In genomic region chrX:141590242-141590641, GRCm38 (mm10) we compare ENCODE assay signal across 9 mouse cellular contexts.
DNase-seq lines count a peak whose midpoint lies in the region; ATAC-seq and TF ChIP-seq lines count a peak whose summit lies in the region.
"Had no signal": no experiment of that assay in that cellular context is flagged by ENCODE, and none has a peak within 500 bp of the region (broad histone marks: within the 10 kb centered on the region; RNA-seq: fewer than 3 reads in every experiment).

No protein-coding gene starts in this region.

- TF ChIP-seq CTCF in intestine, postnatal 0 days (IDR thresholded peaks at IDR 0.05; ENCODE audit: low read depth), result peak; percentile 64

- no peaks in the 10 kb centered on the region for H3K9me3 ChIP-seq in intestine, postnatal 0 days (ENCODE audit: control insufficient read depth)
- no peaks in the 10 kb centered on the region for H3K9me3 ChIP-seq in intestine, embryonic 15.5 days
- H3K9me3 ChIP-seq in neural tube, embryonic 15.5 days (replicated peaks), result no peaks in the 10 kb centered on the region
- H3K9me3 ChIP-seq: neural tube, embryonic 13.5 days had no signal

- H3K9ac ChIP-seq in intestine, postnatal 0 days (ENCODE audit: low read depth, low read length), result no peak overlapping the region
- H3K9ac ChIP-seq in intestine, embryonic 15.5 days, result no peak overlapping the region
- no peak overlapping the region for H3K9ac ChIP-seq in neural tube, embryonic 15.5 days (replicated peaks)
- H3K9ac ChIP-seq: neural tube, embryonic 13.5 days had no signal

- no peak overlapping the region for H3K4me2 ChIP-seq in intestine, postnatal 0 days (replicated peaks; ENCODE audit: low read depth)
- H3K4me2 ChIP-seq in intestine, embryonic 15.5 days (replicated peaks), result no peak overlapping the region
- no peak overlapping the region for H3K4me2 ChIP-seq in neural tube, embryonic 15.5 days
- H3K4me2 ChIP-seq: neural tube, embryonic 13.5 days had no signal

- no peak overlapping the region for H3K4me3 ChIP-seq in intestine, postnatal 0 days (ENCODE audit: low read depth, low read length)
- no peak overlapping the region for H3K4me3 ChIP-seq in intestine, embryonic 15.5 days (replicated peaks)
- no peak overlapping the region for H3K4me3 ChIP-seq in neural tube, embryonic 15.5 days (replicated peaks)
- H3K4me3 ChIP-seq: neural tube, embryonic 13.5 days had no signal

- WGBS in intestine, postnatal 0 days, result 26% methylated on average over 3 of the region's 3 CpGs
- 31% methylated on average over 3 of the region's 3 CpGs for WGBS in intestine, embryonic 15.5 days
- WGBS in neural tube, embryonic 15.5 days, result 36% methylated on average over 3 of the region's 3 CpGs

- no peaks in the 10 kb centered on the region for H3K36me3 ChIP-seq in intestine, postnatal 0 days (ENCODE audit: control insufficient read depth, insufficient read depth)
- H3K36me3 ChIP-seq in intestine, embryonic 15.5 days, result no peaks in the 10 kb centered on the region
- H3K36me3 ChIP-seq in neural tube, embryonic 15.5 days, result no peaks in the 10 kb centered on the region
- H3K36me3 ChIP-seq: neural tube, embryonic 13.5 days had no signal

- no peak overlapping the region for H3K27ac ChIP-seq in intestine, postnatal 0 days (ENCODE audit: low read depth, low read length)
- no peak overlapping the region for H3K27ac ChIP-seq in intestine, embryonic 15.5 days
- no peak overlapping the region for H3K27ac ChIP-seq in neural tube, embryonic 15.5 days (replicated peaks)
- H3K27ac ChIP-seq: neural tube, embryonic 13.5 days had no signal

- no peak for ATAC-seq in intestine, postnatal 0 days
- no peak for ATAC-seq in intestine, embryonic 15.5 days
- ATAC-seq in neural tube, embryonic 15.5 days (ENCODE audit: low FRiP score), result no peak

- peak; percentile 12 to 22 for DNase-seq in right cerebral cortex, postnatal 10 days (ENCODE audit: low spot score in 2 of 2)
- no peak for DNase-seq in right cerebral cortex, postnatal 25 days
- DNase-seq in embryo, embryonic 11.5 days (ENCODE audit: low read depth, low spot score), result peak; percentile 5
- DNase-seq in adrenal gland, adult 18-20 months (ENCODE audit: low spot score in 2 of 2), result no peak
- DNase-seq: gastrocnemius, postnatal 14 days had no signal

- no peaks in the 10 kb centered on the region for H3K27me3 ChIP-seq in intestine, postnatal 0 days (replicated peaks; ENCODE audit: control insufficient read depth, insufficient read depth, low read length)
- H3K27me3 ChIP-seq in intestine, embryonic 15.5 days (replicated peaks), result no peaks in the 10 kb centered on the region
- no peaks in the 10 kb centered on the region; the same call in 1 of the 2 replicates for H3K27me3 ChIP-seq in neural tube, embryonic 15.5 days (replicated peaks)

- no peaks in the 10 kb centered on the region for H3K4me1 ChIP-seq in intestine, postnatal 0 days (replicated peaks; ENCODE audit: control insufficient read depth, insufficient read depth, low read length)
- H3K4me1 ChIP-seq in intestine, embryonic 15.5 days (replicated peaks), result no peaks in the 10 kb centered on the region
- no peaks in the 10 kb centered on the region for H3K4me1 ChIP-seq in neural tube, embryonic 15.5 days
- H3K4me1 ChIP-seq: neural tube, embryonic 13.5 days had no signal

Comparison
In these comparisons a context has a peak if more than half of its experiments do, and no peak if none do; other contexts are left out.
1. DNase-seq: peak in right cerebral cortex, postnatal 10 days (2 of 2) and embryo, embryonic 11.5 days (single experiment); none in right cerebral cortex, postnatal 25 days (single experiment) and adrenal gland, adult 18-20 months (0 of 2).